Mouse (Mus musculus) embryo, embryonic 10.5 days (tissue): ENCODE measurements around the gene Rngtt.

ENCODE experiments used
- DNase-seq: peaks from one replicate; pipeline ENCODE4 v3.0.0-alpha.2; 2015; ENCODE audit warnings: low spot score

The Rngtt gene

GRCm38 (mm10) chr4:33514108-33515000 lies 204.2 kb downstream of the Rngtt start:
- no peak for DNase-seq

- no peak for DNase-seq
Observed at GRCm38 (mm10) chr4:33520196-33520595, 210.1 kb downstream of the Rngtt start.

GRCm38 (mm10) chr4:33520938-33521337 lies 210.8 kb downstream of the Rngtt start:
- DNase-seq = no peak

GRCm38 (mm10) chr4:33523774-33524173 lies 213.7 kb downstream of the Rngtt start:
- no peak for DNase-seq

- DNase-seq = no peak
Observed at GRCm38 (mm10) chr4:33524481-33525141, 214.5 kb downstream of the Rngtt start.

- DNase-seq = no peak
Observed at GRCm38 (mm10) chr4:33525272-33525671, 215.2 kb downstream of the Rngtt start.

GRCm38 (mm10) chr4:33526092-33526491 lies 216.0 kb downstream of the Rngtt start:
- DNase-seq = peak; percentile 53

- DNase-seq = no peak
Observed at GRCm38 (mm10) chr4:33526675-33527074, 216.6 kb downstream of the Rngtt start.

- no peak for DNase-seq
Observed at GRCm38 (mm10) chr4:33532596-33532995, 222.5 kb downstream of the Rngtt start.

- DNase-seq = no peak
Observed at GRCm38 (mm10) chr4:33544755-33545576, 234.9 kb downstream of the Rngtt start.

- peak; percentile 37 for DNase-seq
Observed at GRCm38 (mm10) chr4:33545577-33545879, 235.4 kb downstream of the Rngtt start.

GRCm38 (mm10) chr4:33546278-33546677 lies 236.2 kb downstream of the Rngtt start:
- DNase-seq = no peak

GRCm38 (mm10) chr4:33547315-33547929 lies 237.3 kb downstream of the Rngtt start:
- DNase-seq = no peak

- peak; percentile 27 for DNase-seq
Observed at GRCm38 (mm10) chr4:33549606-33550005, 239.5 kb downstream of the Rngtt start.
